Mouse (Mus musculus): ENCODE results near the gene Zfp523. TPM values are rescaled to one million over a fixed set of nuclear protein-coding genes. Genes with fewer than 3 reads are reported as not detected.

Zfp523 gene
- total and polyA plus RNA-seq, 2 experiments from 2014 or later: 14.9 to 33.0 TPM

DNA sequence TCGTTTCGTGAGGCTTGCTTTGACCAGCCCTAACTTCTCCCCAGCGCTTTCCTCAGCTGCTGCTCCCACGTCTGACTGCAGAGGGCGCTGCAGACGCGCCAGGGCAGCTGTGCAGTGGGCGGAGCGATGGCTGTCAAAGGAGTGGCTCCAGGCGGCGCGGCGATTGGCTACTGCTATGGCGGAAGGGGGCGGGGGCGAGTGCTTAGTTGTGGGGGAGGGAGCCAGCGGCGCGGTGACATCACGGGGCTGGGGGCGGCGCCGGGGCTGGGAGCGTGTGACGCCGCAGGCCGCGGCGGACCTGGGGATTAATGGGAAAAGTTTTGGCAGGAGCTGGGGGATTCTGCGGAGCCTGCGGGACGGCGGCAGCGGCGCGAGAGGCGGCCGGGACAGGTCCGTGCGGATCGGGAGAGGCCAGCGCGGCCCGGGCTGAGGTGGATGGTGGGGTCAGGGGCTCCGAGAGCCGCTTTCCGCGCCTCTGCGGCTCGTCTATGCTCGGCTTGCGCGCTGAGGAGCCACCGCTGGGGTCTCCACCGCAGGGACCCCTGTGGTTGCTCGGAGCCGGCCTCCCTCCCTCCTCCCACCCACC is 55.6 kb downstream of the Zfp523 start, which contains the start of gene Ppard:
TSS of gene Ppard (plus strand) at position 226 of the 586 bp plus-strand sequence.
- Histone ChIP-seq H3K27ac (ENCODE audit: low read depth) (peak within 1 kb of the TSS; percentile 87), H3K9ac (replicated peaks; ENCODE audit: low read depth, low read length) (peak within 1 kb of the TSS; percentile 95), H3K4me2 (ENCODE audit: low read depth, low read length) (peak within 1 kb of the TSS; percentile 88), H3K4me3 (ENCODE audit: low read depth, low read length) (peak within 1 kb of the TSS; percentile 91), H3K9me3 (replicated peaks; ENCODE audit: control insufficient read depth, low read length) (no peaks in the 10 kb centered on the region), H3K36me3 (replicated peaks; ENCODE audit: control insufficient read depth, insufficient read depth, low read length) (0 out of 2 replicates have a peak, but pooled peaks cover 8% of the 10 kb centered on the region), H3K27me3 (ENCODE audit: control insufficient read depth, insufficient read depth, low read length) (no peaks in the 10 kb centered on the region), H3K4me1 (ENCODE audit: control insufficient read depth, insufficient read depth) (no peaks in the 10 kb centered on the region; the same call in 1 of the 2 replicates)
- WGBS: under 1% methylated on average over 31 of the region's 57 CpGs
- peak; percentile 99 for DNase-seq (ENCODE audit: low spot score)
- TF ChIP-seq EP300 (IDR thresholded peaks at IDR 0.05; ENCODE audit: low read depth): no peak
- peak; percentile 100 for TF ChIP-seq CTCF (IDR thresholded peaks at IDR 0.05; ENCODE audit: low read depth)
- peak; percentile 98 for ATAC-seq (ENCODE audit: insufficient read depth, low read depth)

DNA sequence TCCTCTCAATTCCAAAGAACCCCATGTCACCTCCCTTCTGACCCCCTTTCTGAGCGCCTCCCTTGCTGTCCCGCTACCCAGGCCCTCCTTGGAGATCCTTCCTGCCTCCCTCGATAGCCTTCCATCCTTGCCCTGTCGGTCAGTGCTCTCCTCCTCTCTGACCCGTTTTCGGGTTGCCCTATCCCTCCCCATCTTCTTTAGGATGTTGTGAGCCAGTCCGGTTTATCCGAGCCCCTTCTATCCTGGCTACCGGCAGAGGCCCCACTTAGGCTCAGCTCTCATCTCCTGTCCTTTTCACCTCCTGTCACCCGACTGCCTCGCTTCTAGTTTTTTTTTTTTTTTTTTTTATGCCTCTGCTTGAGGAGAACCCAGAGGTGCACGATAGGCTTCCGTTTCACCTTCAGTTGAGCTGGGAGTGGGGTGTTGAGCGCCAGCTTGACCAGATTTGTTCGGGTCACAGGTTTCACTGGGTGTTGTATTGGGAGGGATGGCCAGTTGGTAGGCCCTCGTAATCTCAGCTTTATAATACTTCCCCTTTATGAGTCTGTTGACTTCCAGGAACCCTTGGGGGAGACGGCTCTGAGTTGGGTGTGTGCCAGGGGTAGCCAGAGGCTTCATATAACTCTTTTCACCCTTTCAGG is 56.3 kb downstream of the Zfp523 start:
- no peaks in the 10 kb centered on the region for H3K27me3 ChIP-seq (ENCODE audit: control insufficient read depth, insufficient read depth, low read length)
- peak overlapping the region; percentile 91 for H3K4me3 ChIP-seq (ENCODE audit: low read depth, low read length)
- ATAC-seq (ENCODE audit: insufficient read depth, low read depth) (peak; percentile 21), DNase-seq (ENCODE audit: low spot score) (peak; percentile 27)
- peak overlapping the region; percentile 87 for H3K27ac ChIP-seq (ENCODE audit: low read depth)
- no peaks in the 10 kb centered on the region for H3K9me3 ChIP-seq (replicated peaks; ENCODE audit: control insufficient read depth, low read length)
- H3K36me3 ChIP-seq (replicated peaks; ENCODE audit: control insufficient read depth, insufficient read depth, low read length): peaks cover 11% of the 10 kb centered on the region; the same call in 1 of the 2 replicates
- H3K9ac ChIP-seq (replicated peaks; ENCODE audit: low read depth, low read length): peak overlapping the region; percentile 95
- no peaks in the 10 kb centered on the region; the same call in 1 of the 2 replicates for H3K4me1 ChIP-seq (ENCODE audit: control insufficient read depth, insufficient read depth)
- TF ChIP-seq CTCF (IDR thresholded peaks at IDR 0.05; ENCODE audit: low read depth) (no peak), EP300 (IDR thresholded peaks at IDR 0.05; ENCODE audit: low read depth) (no peak)
- WGBS: 2% methylated on average over 17 of the region's 17 CpGs
- peak overlapping the region; percentile 88 for H3K4me2 ChIP-seq (ENCODE audit: low read depth, low read length)

DNA sequence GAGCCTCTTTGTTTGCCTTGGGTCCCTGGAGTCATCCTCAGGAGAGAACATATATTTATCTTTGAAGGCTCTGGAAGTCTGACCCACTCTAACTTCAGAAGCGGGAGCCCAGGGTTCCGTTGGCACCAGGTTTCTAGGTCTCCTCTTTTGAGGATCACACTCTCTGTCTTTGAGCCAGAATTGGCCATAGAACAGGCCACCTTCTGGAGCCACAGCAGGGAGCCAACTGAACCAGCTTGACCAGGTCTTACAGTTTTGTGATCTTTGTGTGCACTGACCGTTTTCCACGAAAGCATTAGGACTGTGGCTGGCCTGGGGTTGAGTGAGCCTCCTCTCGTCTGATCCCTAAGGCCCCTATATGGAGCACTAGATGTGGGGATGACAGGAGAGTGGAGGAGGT is 57.7 kb downstream of the Zfp523 start:
- Histone ChIP-seq H3K4me2 (ENCODE audit: low read depth, low read length) (no peak overlapping the region), H3K9me3 (replicated peaks; ENCODE audit: control insufficient read depth, low read length) (no peaks in the 10 kb centered on the region), H3K27me3 (ENCODE audit: control insufficient read depth, insufficient read depth, low read length) (no peaks in the 10 kb centered on the region), H3K4me1 (ENCODE audit: control insufficient read depth, insufficient read depth) (no peaks in the 10 kb centered on the region; the same call in 1 of the 2 replicates), H3K27ac (ENCODE audit: low read depth) (no peak overlapping the region), H3K9ac (replicated peaks; ENCODE audit: low read depth, low read length) (no peak overlapping the region), H3K4me3 (ENCODE audit: low read depth, low read length) (no peak overlapping the region), H3K36me3 (replicated peaks; ENCODE audit: control insufficient read depth, insufficient read depth, low read length) (peaks cover 11% of the 10 kb centered on the region; the same call in 1 of the 2 replicates)
- no peak for ATAC-seq (ENCODE audit: insufficient read depth, low read depth)
- DNase-seq (ENCODE audit: low spot score): no peak
- 90% methylated on average over 5 of the region's 5 CpGs for WGBS
- TF ChIP-seq EP300 (IDR thresholded peaks at IDR 0.05; ENCODE audit: low read depth) (no peak), CTCF (IDR thresholded peaks at IDR 0.05; ENCODE audit: low read depth) (no peak)

DNA sequence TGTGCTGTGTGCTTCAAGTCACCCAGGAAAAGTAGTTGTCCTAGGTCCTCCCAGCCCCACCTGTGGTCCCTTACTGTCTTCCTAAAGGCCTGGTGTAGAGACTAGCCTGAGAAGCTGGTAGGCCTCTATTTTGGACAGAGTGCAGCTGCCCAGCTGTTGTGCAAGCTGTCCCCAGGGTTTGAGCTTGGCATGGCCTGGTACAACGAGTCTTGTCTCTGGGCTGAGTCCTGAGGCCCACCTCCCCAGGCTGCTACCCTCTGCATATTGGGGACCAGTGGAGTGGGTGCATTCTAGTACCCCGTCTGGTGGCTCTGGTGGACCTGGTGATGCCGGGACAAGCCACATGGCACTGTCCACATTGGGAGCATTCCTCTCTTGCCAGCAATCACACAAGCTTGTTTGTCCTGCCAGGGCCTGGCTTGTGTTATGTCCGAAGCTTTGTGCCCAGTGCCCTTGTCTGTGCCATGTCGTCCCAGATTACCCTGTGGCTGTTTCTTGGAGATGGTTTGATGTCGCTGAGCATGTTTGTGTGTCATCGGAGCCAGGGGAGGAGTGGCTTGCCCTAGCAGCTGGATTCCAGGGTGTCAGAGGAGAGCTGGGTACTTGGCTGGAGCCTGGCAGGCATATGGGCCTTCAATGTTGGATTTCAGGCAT is 59.2 kb downstream of the Zfp523 start:
- no peaks in the 10 kb centered on the region; the same call in 1 of the 2 replicates for H3K4me1 ChIP-seq (ENCODE audit: control insufficient read depth, insufficient read depth)
- no peak overlapping the region for H3K4me3 ChIP-seq (ENCODE audit: low read depth, low read length)
- H3K9ac ChIP-seq (replicated peaks; ENCODE audit: low read depth, low read length): no peak overlapping the region
- no peak overlapping the region for H3K4me2 ChIP-seq (ENCODE audit: low read depth, low read length)
- H3K27ac ChIP-seq (ENCODE audit: low read depth): no peak overlapping the region
- ATAC-seq (ENCODE audit: insufficient read depth, low read depth) (no peak), DNase-seq (ENCODE audit: low spot score) (no peak)
- H3K27me3 ChIP-seq (ENCODE audit: control insufficient read depth, insufficient read depth, low read length): no peaks in the 10 kb centered on the region
- 60% methylated on average over 7 of the region's 7 CpGs for WGBS
- no peak for TF ChIP-seq CTCF (IDR thresholded peaks at IDR 0.05; ENCODE audit: low read depth)
- TF ChIP-seq EP300 (IDR thresholded peaks at IDR 0.05; ENCODE audit: low read depth): no peak
- peaks cover 19% of the 10 kb centered on the region; the same call in 1 of the 2 replicates for H3K36me3 ChIP-seq (replicated peaks; ENCODE audit: control insufficient read depth, insufficient read depth, low read length)
- H3K9me3 ChIP-seq (replicated peaks; ENCODE audit: control insufficient read depth, low read length): no peaks in the 10 kb centered on the region

DNA sequence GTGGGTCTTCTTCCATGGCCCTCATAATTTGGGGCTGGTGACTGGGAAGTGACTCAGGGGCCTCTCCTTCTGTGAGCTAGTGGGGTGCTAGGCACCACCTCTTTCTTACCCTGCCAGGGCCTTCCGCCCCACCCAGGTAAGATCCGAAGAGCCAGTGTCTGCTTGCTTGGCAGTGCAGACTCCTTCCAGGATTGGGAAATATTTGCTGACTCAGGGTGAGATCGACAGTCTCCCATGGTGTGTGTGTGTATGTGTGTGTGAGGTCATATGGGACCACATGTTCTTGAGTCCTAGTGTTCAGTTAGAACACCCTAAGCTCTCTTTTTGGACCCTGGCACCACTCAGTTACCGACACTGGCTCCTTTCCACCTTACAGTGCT is 59.7 kb downstream of the Zfp523 start:
- no peak for TF ChIP-seq CTCF (IDR thresholded peaks at IDR 0.05; ENCODE audit: low read depth)
- TF ChIP-seq EP300 (IDR thresholded peaks at IDR 0.05; ENCODE audit: low read depth): no peak
- no peaks in the 10 kb centered on the region; the same call in 1 of the 2 replicates for H3K4me1 ChIP-seq (ENCODE audit: control insufficient read depth, insufficient read depth)
- no peak overlapping the region for H3K27ac ChIP-seq (ENCODE audit: low read depth)
- H3K4me2 ChIP-seq (ENCODE audit: low read depth, low read length): no peak overlapping the region
- no peaks in the 10 kb centered on the region for H3K9me3 ChIP-seq (replicated peaks; ENCODE audit: control insufficient read depth, low read length)
- H3K9ac ChIP-seq (replicated peaks; ENCODE audit: low read depth, low read length): no peak overlapping the region
- H3K36me3 ChIP-seq (replicated peaks; ENCODE audit: control insufficient read depth, insufficient read depth, low read length): peaks cover 24% of the 10 kb centered on the region; the same call in 1 of the 2 replicates
- DNase-seq (ENCODE audit: low spot score) (no peak), ATAC-seq (ENCODE audit: insufficient read depth, low read depth) (no peak)
- no peak overlapping the region for H3K4me3 ChIP-seq (ENCODE audit: low read depth, low read length)
- H3K27me3 ChIP-seq (ENCODE audit: control insufficient read depth, insufficient read depth, low read length): no peaks in the 10 kb centered on the region
- WGBS: 84% methylated on average over 4 of the region's 4 CpGs

All from heart, postnatal 0 days (tissue).